Mouse (Mus musculus) stomach, postnatal 0 days (tissue): ENCODE data around the gene Eif2b5. TPM values are rescaled to one million over a fixed set of nuclear protein-coding genes. Genes with fewer than 3 reads are reported as not detected.
"Not testable (repeated sequence)": the region's sequence is repeated elsewhere in the genome, so short reads cannot be mapped to it uniquely, and the experiment has no call there.

Source experiments
- ATAC-seq: fragments of 200-750 bp; cut with Nextera tagmentation; 2 replicates; pipeline ENCODE4 v1.8.0; 2017; ENCODE audit not compliant: low FRiP score, low TSS enrichment
- DNase-seq: peaks from one replicate; pipeline ENCODE4 v3.0.0-alpha.2; 2016; ENCODE audit warnings: low spot score
- H3K27ac ChIP-seq: fragments of 300-500 bp; sonication (generic); replicated peaks from 2 replicates; pipeline ENCODE4 v1.5.1; 2014; ENCODE audit warnings: mild to moderate bottlenecking, control low read depth
- H3K27me3 ChIP-seq: fragments of 300-500 bp; sonication (generic); 2 replicates; pipeline ENCODE4 v1.6.1; 2014; ENCODE audit warnings: low read length; ENCODE audit not compliant: control insufficient read depth, insufficient read depth
- H3K36me3 ChIP-seq: fragments of 300-500 bp; sonication (generic); 2 replicates; pipeline ENCODE4 v1.6.1; 2014; ENCODE audit warnings: low read length, mixed read lengths; ENCODE audit not compliant: control insufficient read depth, insufficient read depth
- H3K4me1 ChIP-seq: fragments of 300-500 bp; sonication (generic); replicated peaks from 2 replicates; pipeline ENCODE4 v1.6.1; 2014; ENCODE audit warnings: antibody characterized with exemption; ENCODE audit not compliant: control insufficient read depth, insufficient read depth
- H3K4me2 ChIP-seq: fragments of 300-500 bp; sonication (generic); replicated peaks from 2 replicates; pipeline ENCODE4 v1.6.1; 2014; ENCODE audit warnings: low read depth, mild to moderate bottlenecking, control low read depth, moderate library complexity
- H3K4me3 ChIP-seq: fragments of 300-500 bp; sonication (generic); 2 replicates; pipeline ENCODE4 v1.5.1; 2014; ENCODE audit warnings: low read depth, low read length, control low read depth
- H3K9ac ChIP-seq: fragments of 300-500 bp; sonication (generic); 2 replicates; pipeline ENCODE4 v1.6.1; 2014; ENCODE audit warnings: mild to moderate bottlenecking, low read length, control low read depth, mixed read lengths
- H3K9me3 ChIP-seq: fragments of 300-500 bp; sonication (generic); 2 replicates; pipeline ENCODE4 v1.6.1; 2016; ENCODE audit warnings: low read length; ENCODE audit not compliant: control insufficient read depth
- CTCF ChIP-seq: IDR thresholded peaks from 2 replicates; pipeline ENCODE4 v1.5.1; 2016; ENCODE audit warnings: antibody characterized with exemption, low read depth, mild to moderate bottlenecking, moderate library complexity
- EP300 ChIP-seq: optimal IDR thresholded peaks from 2 replicates; pipeline ENCODE3; 2016; ENCODE audit warnings: antibody characterized with exemption
- WGBS: fragments of 180-500 bp; shearing (Covaris S2); extraction: QIAGEN DNeasy Blood & Tissue Kit; methylation state at CpG from one replicate; pipeline ENCODE4 v1.1.7; 2014; 5-methylcytosine and 5-hydroxymethylcytosine counted together
- polyA plus RNA-seq: library from polyadenylated mRNA; unstranded; fragments of >200 nt; fragmentation: Nextera tagmentation; extraction: Ambion mirVana; gene quantifications from 2 replicates; pipeline ENCODE4 v1.2.1, GENCODE M21; 2015

Eif2b5 gene
- polyA plus RNA-seq, 1 experiment from 2014 or later, result 58.2 TPM

DNA sequence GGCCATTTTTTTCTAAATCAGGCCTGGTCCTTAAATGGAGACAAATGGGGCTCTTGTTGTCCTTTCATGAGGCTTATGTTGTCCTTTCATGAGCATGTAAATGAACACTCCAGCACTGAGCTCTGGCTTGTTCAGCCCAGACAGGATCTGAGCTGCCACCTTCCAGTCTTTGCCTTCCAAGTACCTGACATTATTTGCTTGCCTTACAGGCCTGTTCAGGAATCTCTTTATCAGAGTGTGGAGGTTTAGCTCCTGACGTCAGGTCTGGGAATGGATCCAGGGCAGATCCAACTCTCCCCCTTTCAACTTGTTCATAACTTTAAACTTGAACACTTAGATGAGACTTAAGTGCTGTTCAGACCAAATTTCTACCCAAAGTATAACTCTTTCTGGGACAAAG lies 21.8 kb upstream of the Eif2b5 start:
- Histone ChIP-seq H3K4me3 (no peak overlapping the region), H3K4me2 (no peak overlapping the region), H3K36me3 (no peaks in the 10 kb centered on the region), H3K9ac (no peak overlapping the region), H3K9me3 (no peaks in the 10 kb centered on the region), H3K4me1 (no peaks in the 10 kb centered on the region), H3K27me3 (no peaks in the 10 kb centered on the region), H3K27ac (peak overlapping the region; percentile 56)
- DNase-seq (peak; percentile 77), ATAC-seq (peak; percentile 88)
- WGBS, result 4% methylated on average over 1 of the region's 1 CpGs
- no peak for TF ChIP-seq EP300
- TF ChIP-seq CTCF, result no peak

- no peak for DNase-seq
- WGBS, result 25% methylated on average over 2 of the region's 3 CpGs
- H3K9me3 ChIP-seq, result no peaks in the 10 kb centered on the region
- TF ChIP-seq CTCF, result no peak
- no peak for TF ChIP-seq EP300
- peak overlapping the region; percentile 56 for H3K27ac ChIP-seq
- ATAC-seq, result peak; percentile 61
- no peak overlapping the region for H3K4me3 ChIP-seq
- no peaks in the 10 kb centered on the region for H3K36me3 ChIP-seq
- no peaks in the 10 kb centered on the region for H3K4me1 ChIP-seq
- no peaks in the 10 kb centered on the region for H3K27me3 ChIP-seq
- H3K4me2 ChIP-seq, result no peak overlapping the region
- no peak overlapping the region for H3K9ac ChIP-seq
Measured at GRCm38 (mm10) chr16:20477270-20477669, 21.3 kb upstream of the Eif2b5 start.

GRCm38 (mm10) chr16:20478504-20478903 lies 20.1 kb upstream of the Eif2b5 start:
- ATAC-seq (no peak), DNase-seq (no peak)
- Histone ChIP-seq H3K9me3 (no peaks in the 10 kb centered on the region), H3K27me3 (no peaks in the 10 kb centered on the region), H3K9ac (no peak overlapping the region), H3K4me2 (no peak overlapping the region), H3K4me1 (no peaks in the 10 kb centered on the region), H3K4me3 (no peak overlapping the region), H3K36me3 (no peaks in the 10 kb centered on the region), H3K27ac (no peak overlapping the region)
- no peak for TF ChIP-seq CTCF
- TF ChIP-seq EP300, result no peak
- WGBS, result 46% methylated on average over 2 of the region's 2 CpGs

DNA sequence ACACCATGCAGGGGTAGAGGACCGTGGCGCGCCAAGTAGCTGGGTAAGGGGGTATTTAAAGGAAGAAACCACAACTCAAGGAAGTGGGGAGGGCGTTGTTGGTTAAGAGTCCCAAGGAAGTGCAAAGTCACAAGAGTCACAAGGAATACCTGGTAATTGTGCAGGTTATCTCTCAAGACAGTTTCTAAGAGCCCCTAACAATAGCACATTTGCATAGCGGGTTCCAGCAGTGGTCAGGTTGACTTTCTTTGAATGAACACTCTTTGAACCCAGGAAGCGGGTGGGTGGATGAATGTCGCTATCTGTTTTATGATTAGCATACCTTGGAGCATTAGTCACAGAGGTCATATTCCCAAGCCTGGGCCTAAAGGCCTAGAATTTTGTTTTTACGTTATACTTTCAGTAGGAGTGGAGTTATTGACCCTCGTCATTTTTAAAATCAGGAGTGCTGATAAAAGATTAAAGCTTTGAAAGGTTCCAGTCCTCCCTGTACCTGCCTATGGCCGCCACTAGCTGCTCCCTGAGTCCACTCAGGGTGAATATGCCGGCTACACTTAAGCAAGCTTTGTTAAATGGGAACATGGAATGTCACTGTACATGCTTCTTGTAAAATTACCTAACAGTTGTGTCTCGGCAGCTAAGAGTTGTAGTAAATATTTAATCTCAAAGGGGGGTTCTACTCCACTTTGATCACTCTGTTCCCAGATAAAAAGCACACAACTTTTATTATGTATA lies 19.4 kb upstream of the Eif2b5 start:
- DNase-seq, ATAC-seq: not testable (repeated sequence)
- WGBS, result 83% methylated on average over 12 of the region's 12 CpGs

DNA sequence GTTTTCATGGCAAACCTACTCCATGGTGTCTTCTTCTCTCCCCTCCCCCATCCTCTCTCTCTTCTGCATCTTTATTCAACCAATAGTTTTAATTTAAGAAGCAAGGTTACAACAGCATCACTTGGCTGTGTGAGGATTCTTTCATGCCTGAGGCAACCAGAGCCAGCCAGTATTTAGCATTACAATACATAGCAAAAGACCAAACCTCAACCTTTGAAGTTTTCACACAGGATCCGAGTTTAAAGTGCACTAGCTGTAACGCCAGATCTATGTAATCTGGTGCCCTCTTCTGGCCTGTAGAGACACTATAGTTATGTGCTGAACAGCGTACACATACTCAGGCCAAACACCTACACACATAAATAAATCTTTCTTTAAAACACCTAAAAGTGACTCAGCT lies 18.5 kb upstream of the Eif2b5 start:
- TF ChIP-seq CTCF (peak; percentile 72), EP300 (no peak)
- no peak for ATAC-seq
- H3K27ac ChIP-seq, result no peak overlapping the region
- WGBS, result 38% methylated on average over 3 of the region's 3 CpGs
- no peak overlapping the region for H3K4me3 ChIP-seq
- DNase-seq, result no peak
- no peak overlapping the region for H3K9ac ChIP-seq
- H3K4me2 ChIP-seq, result no peak overlapping the region
- no peaks in the 10 kb centered on the region for H3K9me3 ChIP-seq
- H3K4me1 ChIP-seq, result no peaks in the 10 kb centered on the region
- H3K36me3 ChIP-seq, result no peaks in the 10 kb centered on the region
- no peaks in the 10 kb centered on the region for H3K27me3 ChIP-seq

More for the DNA sequence above, 19.4 kb upstream of the Eif2b5 start:
- not testable (repeated sequence) for H3K36me3 ChIP-seq, H3K27ac ChIP-seq, H3K4me2 ChIP-seq, H3K4me3 ChIP-seq, H3K27me3 ChIP-seq, H3K9ac ChIP-seq, H3K9me3 ChIP-seq, H3K4me1 ChIP-seq

DNA sequence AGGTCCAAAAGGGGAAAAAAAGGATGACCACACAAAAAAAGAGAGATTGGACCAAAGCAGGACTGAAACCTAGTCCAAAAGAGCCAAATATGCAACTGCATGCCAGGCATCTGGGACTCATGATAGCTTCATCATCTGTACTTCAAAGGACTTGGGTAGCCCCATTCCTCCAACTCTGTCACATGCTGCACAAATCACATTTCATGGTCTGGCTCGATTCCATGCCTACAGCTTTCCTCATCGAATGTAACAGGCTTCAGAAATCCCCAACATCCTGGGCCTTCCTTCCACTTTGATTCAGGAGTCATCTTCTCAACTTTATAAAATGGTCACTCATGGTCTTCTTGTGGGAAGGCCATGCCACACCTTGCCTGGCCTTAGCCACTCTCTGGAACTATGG lies 16.9 kb upstream of the Eif2b5 start:
- H3K9ac ChIP-seq, result no peak overlapping the region
- no peaks in the 10 kb centered on the region for H3K27me3 ChIP-seq
- H3K9me3 ChIP-seq, result no peaks in the 10 kb centered on the region
- 58% methylated on average over 2 of the region's 2 CpGs for WGBS
- H3K4me1 ChIP-seq, result no peaks in the 10 kb centered on the region
- H3K36me3 ChIP-seq, result no peaks in the 10 kb centered on the region
- TF ChIP-seq CTCF (no peak), EP300 (no peak)
- no peak overlapping the region for H3K4me3 ChIP-seq
- DNase-seq (no peak), ATAC-seq (no peak)
- no peak overlapping the region for H3K27ac ChIP-seq
- H3K4me2 ChIP-seq, result no peak overlapping the region

DNA sequence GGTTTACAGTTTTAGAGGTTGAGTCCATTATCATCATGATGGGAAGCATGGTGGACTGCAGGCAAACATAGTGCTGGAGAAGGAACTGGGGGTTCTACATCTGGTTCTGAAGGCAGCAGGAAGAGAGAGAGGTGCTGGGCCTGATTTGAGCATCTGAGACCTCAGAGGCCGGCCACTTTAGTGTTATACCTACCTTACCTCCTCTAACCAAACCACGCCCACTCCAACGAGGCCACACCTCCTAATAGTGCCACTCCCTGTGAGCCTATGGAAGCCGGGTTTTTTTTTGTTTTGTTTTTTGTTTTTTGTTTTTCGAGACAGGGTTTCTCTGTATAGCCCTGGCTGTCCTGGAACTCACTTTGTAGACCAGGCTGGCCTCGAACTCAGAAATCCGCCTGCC lies 14.9 kb upstream of the Eif2b5 start:
- H3K27ac ChIP-seq, H3K27me3 ChIP-seq, ATAC-seq, H3K9ac ChIP-seq, H3K4me3 ChIP-seq, H3K4me1 ChIP-seq, H3K36me3 ChIP-seq, H3K9me3 ChIP-seq, H3K4me2 ChIP-seq, DNase-seq: not testable (repeated sequence)
- 86% methylated on average over 6 of the region's 7 CpGs for WGBS
